Mouse (Mus musculus): Measurements from ENCODE around the gene Chd2. TPM values are rescaled to one million over a fixed set of nuclear protein-coding genes. Genes with fewer than 3 reads are reported as not detected.

The Chd2 gene
- total and polyA plus RNA-seq, 3 experiments: 32.9 to 43.3 (median 38.1) TPM

DNA sequence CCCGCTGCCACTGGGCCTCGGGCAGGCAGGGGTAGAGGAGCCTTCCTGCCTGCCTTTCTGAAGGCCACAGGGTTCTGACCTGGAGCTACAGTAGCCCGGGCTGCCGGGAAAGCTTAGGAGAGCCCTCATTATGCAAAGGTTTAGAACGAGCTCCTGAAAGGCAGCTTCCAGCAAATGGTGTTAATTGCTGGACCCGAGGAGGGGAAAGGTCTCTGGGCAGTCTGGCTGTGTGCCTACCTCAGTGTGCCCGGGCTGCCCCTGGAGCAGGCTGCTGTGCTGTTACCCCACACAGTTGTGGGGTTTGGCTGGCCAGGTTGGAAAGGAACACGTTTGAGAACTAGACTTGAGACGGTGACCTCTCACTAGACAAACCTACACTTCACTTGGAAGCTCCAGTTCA, 152.2 kb downstream of the Chd2 start:
- no peaks in the 10 kb centered on the region for H3K79me2 ChIP-seq (replicated peaks; ENCODE audit: control insufficient read depth, insufficient read depth, low read length)
- H3K36me3 ChIP-seq (ENCODE audit: control insufficient read depth, insufficient read depth, low read length): no peaks in the 10 kb centered on the region
- H3K27ac ChIP-seq: no peak overlapping the region; the same call in 1 of the 2 replicates
- H3K9ac ChIP-seq (ENCODE audit: low read depth, low read length): no peak overlapping the region
- no peak for TF ChIP-seq POLR2A (IDR thresholded peaks at IDR 0.05; ENCODE audit: insufficient read depth, low read depth, low read length)
- TF ChIP-seq EP300 (IDR thresholded peaks at IDR 0.05; ENCODE audit: insufficient read depth, low read depth, low read length): no peak
- no peak for TF ChIP-seq CTCF (IDR thresholded peaks at IDR 0.05)
- peaks cover 7% of the 10 kb centered on the region for H3K4me1 ChIP-seq (ENCODE audit: control insufficient read depth, insufficient read depth, low read length)
- DNase-seq: no peak
- no peaks in the 10 kb centered on the region for H3K27me3 ChIP-seq (ENCODE audit: control insufficient read depth, insufficient read depth, low read length)
- H3K4me3 ChIP-seq: no peak overlapping the region
- WGBS: 30% methylated on average over 9 of the region's 9 CpGs
- intact Hi-C loops (cut with DNase I): no loop called here

DNA sequence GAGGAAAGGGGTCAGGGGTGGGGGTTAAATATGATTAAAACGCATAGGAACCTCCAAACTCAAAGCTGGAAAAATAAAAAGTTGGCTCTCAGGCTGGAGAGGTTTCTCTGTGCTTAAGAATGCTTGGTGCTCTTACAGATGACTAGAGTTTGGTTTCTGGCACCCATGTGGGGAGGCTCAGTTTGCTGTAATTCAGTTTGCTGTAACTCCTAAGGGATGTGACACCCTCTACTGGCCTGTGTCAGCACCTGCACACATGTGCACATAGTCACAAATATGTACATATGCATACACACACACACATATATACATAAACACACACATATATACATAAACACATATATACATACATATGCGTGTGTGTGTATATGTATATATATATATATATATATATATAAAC, 152.8 kb downstream of the Chd2 start:
- no peaks in the 10 kb centered on the region for H3K27me3 ChIP-seq (ENCODE audit: control insufficient read depth, insufficient read depth, low read length)

DNA sequence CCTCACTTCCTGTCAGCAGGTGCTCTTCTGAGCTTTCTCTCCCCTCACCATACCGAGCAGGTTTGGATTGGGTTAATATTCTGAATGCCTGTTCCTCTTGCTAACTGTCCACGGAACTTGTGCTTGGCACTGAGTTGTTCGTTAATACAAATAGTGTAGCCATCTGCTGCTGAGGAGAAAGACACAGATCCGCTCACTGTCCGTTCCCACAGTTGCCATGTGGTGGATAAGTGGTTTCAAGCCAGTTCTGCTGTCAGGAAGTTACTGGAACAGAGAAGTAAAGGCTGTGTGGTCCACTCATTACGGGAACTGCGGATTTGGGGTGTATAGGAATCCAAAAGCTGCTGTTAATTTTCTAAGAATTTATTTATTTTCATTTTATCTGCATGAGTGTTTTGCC, 158.8 kb downstream of the Chd2 start:
- no peak overlapping the region for H3K4me3 ChIP-seq
- WGBS: 70% methylated on average over 7 of the region's 7 CpGs
- H3K9ac ChIP-seq (ENCODE audit: low read depth, low read length): no peak overlapping the region
- H3K4me1 ChIP-seq (ENCODE audit: control insufficient read depth, insufficient read depth, low read length): peaks cover 2% of the 10 kb centered on the region; the same call in 1 of the 2 replicates
- H3K27me3 ChIP-seq (ENCODE audit: control insufficient read depth, insufficient read depth, low read length): no peaks in the 10 kb centered on the region
- no peaks in the 10 kb centered on the region for H3K79me2 ChIP-seq (replicated peaks; ENCODE audit: control insufficient read depth, insufficient read depth, low read length)
- H3K27ac ChIP-seq: no peak overlapping the region
- DNase-seq: no peak
- TF ChIP-seq POLR2A (IDR thresholded peaks at IDR 0.05; ENCODE audit: insufficient read depth, low read depth, low read length): no peak
- no peak for TF ChIP-seq EP300 (IDR thresholded peaks at IDR 0.05; ENCODE audit: insufficient read depth, low read depth, low read length)
- TF ChIP-seq CTCF (IDR thresholded peaks at IDR 0.05): no peak
- H3K36me3 ChIP-seq (ENCODE audit: control insufficient read depth, insufficient read depth, low read length): no peaks in the 10 kb centered on the region
- intact Hi-C loops (cut with DNase I): no loop called here

More for the DNA sequence above, 152.8 kb downstream of the Chd2 start:
- no peak for DNase-seq
- Histone ChIP-seq H3K27ac (no peak overlapping the region), H3K4me1 (ENCODE audit: control insufficient read depth, insufficient read depth, low read length) (peaks cover 7% of the 10 kb centered on the region), H3K4me3 (no peak overlapping the region), H3K9ac (ENCODE audit: low read depth, low read length) (no peak overlapping the region), H3K79me2 (replicated peaks; ENCODE audit: control insufficient read depth, insufficient read depth, low read length) (no peaks in the 10 kb centered on the region), H3K36me3 (ENCODE audit: control insufficient read depth, insufficient read depth, low read length) (no peaks in the 10 kb centered on the region)
- TF ChIP-seq EP300 (IDR thresholded peaks at IDR 0.05; ENCODE audit: insufficient read depth, low read depth, low read length) (no peak), CTCF (IDR thresholded peaks at IDR 0.05) (peak; percentile 9; the same call in 1 of the 2 replicates)
- WGBS: 79% methylated on average over 2 of the region's 2 CpGs
- intact Hi-C loops (cut with DNase I): no loop called here

DNA sequence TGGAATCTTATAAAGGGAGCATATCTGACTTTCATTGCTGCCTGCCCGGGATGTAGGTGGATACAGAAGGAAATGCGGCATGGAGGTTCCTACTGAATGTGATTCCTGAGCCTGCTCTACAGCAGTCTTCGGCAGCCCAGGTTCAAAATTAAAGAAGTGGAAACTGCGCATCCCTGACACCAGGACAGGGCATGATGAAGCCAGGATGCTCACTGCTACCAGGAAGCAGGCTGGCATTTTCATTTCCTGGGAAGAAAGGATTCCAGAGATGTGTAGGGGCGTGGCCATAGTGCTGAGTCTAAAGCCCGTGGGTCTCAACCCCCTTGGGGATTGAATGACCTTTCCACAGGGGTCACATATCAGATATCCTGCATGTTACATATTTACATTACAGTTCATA, 163.6 kb downstream of the Chd2 start:
- Histone ChIP-seq H3K9ac (ENCODE audit: low read depth, low read length) (no peak overlapping the region), H3K27ac (no peak overlapping the region; the same call in 1 of the 2 replicates), H3K4me1 (ENCODE audit: control insufficient read depth, insufficient read depth, low read length) (peaks cover 3% of the 10 kb centered on the region), H3K36me3 (ENCODE audit: control insufficient read depth, insufficient read depth, low read length) (peaks cover 2% of the 10 kb centered on the region; the same call in 1 of the 2 replicates), H3K4me3 (no peak overlapping the region), H3K79me2 (replicated peaks; ENCODE audit: control insufficient read depth, insufficient read depth, low read length) (no peaks in the 10 kb centered on the region), H3K27me3 (ENCODE audit: control insufficient read depth, insufficient read depth, low read length) (no peaks in the 10 kb centered on the region)
- intact Hi-C loops (cut with DNase I): loop anchor here (5.0 to 10.0 kb wide), 3 partner anchors 241 to 353 kb away; no protein-coding TSS in a partner anchor
- no peak for TF ChIP-seq POLR2A (IDR thresholded peaks at IDR 0.05; ENCODE audit: insufficient read depth, low read depth, low read length)
- no peak for TF ChIP-seq CTCF (IDR thresholded peaks at IDR 0.05)
- no peak for TF ChIP-seq EP300 (IDR thresholded peaks at IDR 0.05; ENCODE audit: insufficient read depth, low read depth, low read length)
- no peak for DNase-seq
- 66% methylated on average over 6 of the region's 6 CpGs for WGBS

DNA sequence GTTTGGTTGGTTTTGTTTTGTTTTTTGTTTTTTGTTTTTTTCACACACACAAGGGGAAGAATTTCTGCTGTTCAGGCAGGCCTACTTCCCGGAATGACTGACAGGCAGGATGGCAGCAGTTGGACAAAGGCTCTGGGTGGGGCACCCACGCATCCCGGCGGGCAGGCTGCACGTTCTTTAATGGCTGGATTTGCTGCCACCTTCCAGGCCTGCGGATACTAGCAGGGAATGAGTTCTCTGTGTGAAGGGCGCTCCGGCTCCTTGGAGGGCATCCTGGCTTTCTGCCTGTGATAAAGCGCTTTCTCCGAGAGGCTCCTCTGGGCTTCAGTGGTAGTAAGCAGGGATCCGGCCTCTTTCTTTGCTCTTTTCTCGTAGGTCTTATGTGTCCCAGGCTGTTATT, 164.3 kb downstream of the Chd2 start:
- WGBS: 44% methylated on average over 12 of the region's 12 CpGs
- peak overlapping the region; percentile 1; the same call in 1 of the 2 replicates for H3K4me3 ChIP-seq
- peaks cover 2% of the 10 kb centered on the region; the same call in 1 of the 2 replicates for H3K36me3 ChIP-seq (ENCODE audit: control insufficient read depth, insufficient read depth, low read length)
- H3K9ac ChIP-seq (ENCODE audit: low read depth, low read length): no peak overlapping the region
- DNase-seq: peak; percentile 26 to 51
- intact Hi-C loops (cut with DNase I): loop anchor here (2.0 to 10.0 kb wide), 4 partner anchors 45 to 353 kb away; no protein-coding TSS in a partner anchor
- H3K4me1 ChIP-seq (ENCODE audit: control insufficient read depth, insufficient read depth, low read length): peaks cover 5% of the 10 kb centered on the region
- peak overlapping the region; percentile 42; the same call in 1 of the 2 replicates for H3K27ac ChIP-seq
- H3K79me2 ChIP-seq (replicated peaks; ENCODE audit: control insufficient read depth, insufficient read depth, low read length): no peaks in the 10 kb centered on the region
- no peak for TF ChIP-seq EP300 (IDR thresholded peaks at IDR 0.05; ENCODE audit: insufficient read depth, low read depth, low read length)
- no peak for TF ChIP-seq POLR2A (IDR thresholded peaks at IDR 0.05; ENCODE audit: insufficient read depth, low read depth, low read length)
- no peak for TF ChIP-seq CTCF (IDR thresholded peaks at IDR 0.05)
- no peaks in the 10 kb centered on the region for H3K27me3 ChIP-seq (ENCODE audit: control insufficient read depth, insufficient read depth, low read length)

Other genes with a start within 250 kb of the Chd2 start
- gene Rgma, start 166.3 kb downstream of the Chd2 start, total RNA-seq (2021): 10 to 100 TPM; 54.6 to 83.7 TPM
- gene Rgma, start 166.3 kb downstream of the Chd2 start, polyA plus RNA-seq (2012; rRNA removed): 27.4 and 28.7 TPM in 2 replicates
- gene Fam174b, start 198.5 kb upstream of the Chd2 start, total RNA-seq (2021): 100 to 1,000 TPM; 175 to 193 TPM
- gene Fam174b, start 198.5 kb upstream of the Chd2 start, polyA plus RNA-seq (2012; rRNA removed): 149 and 207 TPM in 2 replicates

Measured in heart, adult 2 months (tissue).